Mouse (Mus musculus) testis, postnatal 14 days (tissue): Measurements from ENCODE around the gene Adcy3.
"Not testable (repeated sequence)": the region's sequence is repeated elsewhere in the genome, so short reads cannot be mapped to it uniquely, and the experiment has no call there.

ENCODE experiments used
- DNase-seq: peaks from one replicate; pipeline ENCODE4 v3.0.0; 2021; ENCODE audit warnings: low spot score

Adcy3 gene

DNA sequence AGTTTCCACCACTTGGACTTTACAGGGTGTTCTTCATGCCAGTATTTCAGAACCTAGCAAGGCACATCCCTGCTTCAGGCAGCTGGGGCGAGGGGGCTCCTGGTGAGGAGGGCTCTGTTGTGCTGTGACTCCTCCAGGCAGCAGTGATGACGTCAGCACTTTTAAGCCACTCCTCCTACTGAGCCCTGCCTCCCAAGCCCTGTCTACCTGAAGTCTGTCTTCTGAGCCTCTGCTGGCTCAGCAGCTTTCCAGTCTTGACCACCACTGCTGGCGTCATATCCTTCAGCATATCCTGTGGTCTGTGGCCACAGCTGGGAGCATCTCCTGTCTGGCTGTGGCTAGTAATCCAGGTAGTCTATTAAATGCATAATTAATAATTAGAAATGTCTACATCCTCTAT, 47.6 kb downstream of the Adcy3 start:
- DNase-seq, result no peak

DNA sequence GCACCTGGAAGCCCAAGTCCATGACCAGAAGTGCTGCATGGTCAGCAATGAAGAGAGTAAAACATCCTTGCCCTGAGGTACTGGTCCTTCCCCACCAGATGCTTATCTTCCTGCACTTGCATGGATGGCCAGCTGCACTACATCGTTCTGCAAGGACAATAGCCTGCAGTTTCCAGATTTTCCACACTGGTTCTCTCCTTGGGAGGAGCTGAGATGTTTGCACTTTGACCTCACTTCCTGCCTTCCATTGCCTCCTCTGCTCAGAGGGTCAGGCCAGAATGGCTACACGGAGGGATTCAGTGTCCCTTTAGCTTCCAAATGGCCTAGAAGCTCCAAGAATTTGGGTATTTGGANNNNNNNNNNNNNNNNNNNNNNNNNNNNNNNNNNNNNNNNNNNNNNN, 51.7 kb downstream of the Adcy3 start:
- DNase-seq, result no peak

DNA sequence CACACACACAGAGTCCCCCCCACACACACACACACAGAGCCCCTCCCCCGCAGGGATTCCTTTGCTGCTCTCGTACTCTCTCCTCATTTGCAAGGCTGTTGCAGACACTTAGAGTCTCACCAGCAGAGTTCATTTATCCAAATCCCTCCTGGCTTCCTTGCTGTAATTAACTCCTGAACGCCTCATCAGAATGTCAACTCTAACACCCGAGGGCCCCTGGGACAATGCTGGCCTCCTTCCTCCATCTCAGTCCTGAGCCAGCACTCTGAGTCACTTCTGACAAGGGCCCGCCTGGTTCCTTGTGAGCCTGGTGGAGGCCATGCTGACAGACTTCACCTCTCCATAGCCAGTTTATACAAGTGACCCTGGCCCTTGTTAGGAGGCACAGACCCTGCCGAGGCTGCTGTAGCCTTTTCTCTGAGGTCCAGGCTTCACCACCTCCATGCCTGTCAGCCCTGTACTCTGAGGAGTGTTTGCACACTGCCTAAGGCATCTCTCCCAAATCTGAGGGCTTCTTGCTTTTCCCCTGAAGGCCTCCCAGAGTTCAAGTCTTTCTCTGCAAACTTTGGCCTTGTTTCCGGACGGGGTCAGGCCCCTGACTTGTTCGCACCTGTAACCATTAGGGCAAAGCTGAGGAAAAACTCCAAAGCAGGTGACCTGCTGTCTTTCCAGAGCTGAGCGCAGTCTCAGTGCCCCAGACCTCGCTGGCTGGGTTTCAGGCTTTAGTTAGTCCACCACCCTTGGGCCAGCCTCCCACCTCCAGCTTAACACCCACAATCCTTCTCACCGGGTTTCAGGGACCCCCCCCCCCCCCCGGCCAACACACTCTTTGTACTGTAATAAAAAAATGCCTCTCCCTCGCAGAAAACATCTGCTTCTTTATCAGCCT, 55.5 kb downstream of the Adcy3 start:
- peak; percentile 41 for DNase-seq

GRCm38 (mm10) chr12:4189060-4189447, 56.2 kb downstream of the Adcy3 start:
- DNase-seq, result no peak

GRCm38 (mm10) chr12:4192514-4192913, 59.6 kb downstream of the Adcy3 start:
- DNase-seq, result no peak

DNA sequence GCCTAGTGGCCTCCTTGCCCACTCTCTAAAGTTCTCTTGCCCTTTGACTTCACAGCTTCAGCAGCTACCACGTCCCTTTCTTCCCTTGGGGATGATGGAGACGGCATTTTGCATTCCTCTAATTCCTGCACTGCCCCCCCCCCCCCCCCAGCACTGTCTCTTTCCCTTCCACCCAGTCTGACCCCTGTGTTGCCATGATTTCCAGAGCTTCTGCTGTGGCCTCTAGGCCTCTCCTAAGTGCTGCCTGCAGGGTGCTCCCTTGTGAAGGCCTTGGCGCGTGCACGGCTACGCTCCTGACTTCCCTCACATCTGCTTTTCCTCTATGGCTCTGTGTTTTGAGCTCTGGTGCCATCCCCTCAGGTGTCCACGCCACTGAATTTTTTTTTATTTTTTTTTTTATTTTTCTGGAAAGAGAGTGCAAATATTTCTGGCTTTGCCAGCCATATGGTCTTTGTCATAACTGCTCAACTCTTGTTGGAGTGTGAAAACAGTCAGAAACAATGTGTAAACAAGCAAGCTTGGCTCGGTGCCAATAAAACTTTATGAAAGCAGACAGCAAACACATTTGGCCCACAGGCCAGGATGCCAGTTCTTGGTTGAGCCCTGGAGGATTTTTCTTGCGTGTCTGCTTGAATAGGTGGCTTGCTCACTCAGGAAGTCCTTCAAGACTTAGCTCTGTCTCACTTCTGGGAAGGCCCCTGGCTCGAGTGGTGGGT, 60.3 kb downstream of the Adcy3 start:
- DNase-seq, result no peak

DNA sequence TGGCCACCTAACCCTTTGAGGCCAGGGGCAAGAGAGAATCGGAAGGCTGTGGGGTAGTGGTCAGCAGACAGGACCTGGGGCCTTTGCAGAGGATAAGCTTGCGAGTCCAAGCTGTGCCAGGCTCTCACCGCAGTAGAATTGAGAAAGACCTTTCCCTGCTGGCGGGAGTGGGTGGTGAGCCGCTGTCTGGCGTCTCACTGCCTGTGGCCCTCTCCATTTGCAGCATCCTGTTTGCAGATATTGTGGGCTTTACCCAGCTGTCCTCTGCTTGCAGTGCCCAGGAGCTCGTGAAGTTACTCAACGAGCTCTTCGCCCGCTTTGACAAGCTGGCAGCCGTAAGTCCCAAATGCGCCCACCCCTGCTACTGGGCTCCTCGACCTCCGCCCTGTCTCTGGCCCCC, 61.7 kb downstream of the Adcy3 start:
- no peak for DNase-seq

- no peak for DNase-seq
Observed at GRCm38 (mm10) chr12:4198702-4199101, 65.8 kb downstream of the Adcy3 start.

DNA sequence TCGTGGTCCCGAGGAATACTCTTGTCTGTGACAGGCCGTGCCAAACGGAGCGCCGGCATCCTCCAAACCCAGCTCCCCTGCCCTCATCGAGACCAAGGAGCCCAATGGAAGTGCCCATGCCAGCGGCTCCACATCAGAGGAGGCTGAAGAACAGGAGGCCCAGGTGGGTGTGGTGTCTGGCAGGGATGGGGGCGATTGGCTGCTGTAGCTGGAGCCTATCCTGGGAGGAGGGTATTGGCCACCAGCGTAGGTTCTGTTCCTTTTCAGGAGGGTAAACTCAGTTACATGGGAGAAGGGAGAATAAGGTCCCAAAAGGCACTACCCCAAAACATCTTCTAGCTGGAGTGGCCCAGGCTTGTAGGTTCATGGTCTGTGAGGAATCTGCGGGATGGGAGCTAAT, 66.4 kb downstream of the Adcy3 start:
- DNase-seq, result no peak

DNA sequence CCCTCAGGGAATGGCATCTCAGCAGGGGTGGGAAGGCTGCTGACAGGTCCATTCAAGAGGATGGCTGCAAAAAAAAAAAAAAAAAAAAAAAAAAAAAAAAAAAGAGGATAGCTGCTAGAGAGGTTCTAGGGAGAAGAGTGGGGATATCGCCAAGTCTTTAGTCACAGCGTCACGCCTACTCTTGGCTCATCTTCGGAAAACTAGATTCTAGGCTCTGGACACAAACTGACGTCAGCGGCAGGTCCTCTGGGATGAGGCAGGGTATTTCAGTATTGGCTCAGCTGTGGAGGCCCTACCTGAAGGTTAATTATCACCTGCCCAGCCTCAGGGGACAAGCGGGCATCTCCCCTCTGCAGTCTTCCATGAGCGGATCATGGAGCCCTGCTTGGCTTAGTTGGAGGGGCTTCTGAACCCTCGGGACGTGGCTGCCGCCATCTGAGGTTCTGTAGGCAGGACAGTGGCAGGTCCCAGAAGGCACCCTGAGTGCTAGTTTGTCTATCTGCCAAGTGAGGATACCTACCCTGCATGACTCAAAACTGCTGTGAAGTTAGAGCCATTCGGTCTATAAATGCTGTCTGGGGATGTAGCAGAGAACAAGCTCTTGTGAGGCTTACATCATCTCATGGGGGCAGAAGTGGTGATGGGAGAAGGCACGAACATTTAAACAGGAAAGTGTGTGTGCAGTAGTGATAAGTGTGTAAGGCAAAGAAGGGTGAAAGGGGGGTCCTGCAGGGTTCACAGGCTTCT, 68.7 kb downstream of the Adcy3 start:
- no peak for DNase-seq

DNA sequence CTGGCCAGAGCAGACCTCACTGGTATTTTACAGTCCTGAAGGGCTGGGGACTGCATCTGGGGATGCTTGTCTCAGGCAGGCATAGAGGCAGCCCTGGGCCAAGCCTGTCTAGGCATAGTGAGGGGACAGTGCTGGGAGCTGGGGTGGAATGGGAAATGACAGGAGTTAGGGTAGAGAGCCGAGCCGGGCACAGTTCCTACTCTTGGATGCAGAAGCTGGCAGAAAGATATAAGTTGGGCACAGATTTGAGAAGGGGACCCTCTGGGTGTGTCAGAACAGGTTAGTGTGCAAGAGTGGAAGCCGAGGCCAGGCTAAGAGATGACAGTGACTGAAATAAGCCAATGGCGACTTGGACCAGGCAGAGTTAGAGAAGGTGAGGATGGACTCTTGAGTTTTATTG, 69.3 kb downstream of the Adcy3 start:
- no peak for DNase-seq

DNA sequence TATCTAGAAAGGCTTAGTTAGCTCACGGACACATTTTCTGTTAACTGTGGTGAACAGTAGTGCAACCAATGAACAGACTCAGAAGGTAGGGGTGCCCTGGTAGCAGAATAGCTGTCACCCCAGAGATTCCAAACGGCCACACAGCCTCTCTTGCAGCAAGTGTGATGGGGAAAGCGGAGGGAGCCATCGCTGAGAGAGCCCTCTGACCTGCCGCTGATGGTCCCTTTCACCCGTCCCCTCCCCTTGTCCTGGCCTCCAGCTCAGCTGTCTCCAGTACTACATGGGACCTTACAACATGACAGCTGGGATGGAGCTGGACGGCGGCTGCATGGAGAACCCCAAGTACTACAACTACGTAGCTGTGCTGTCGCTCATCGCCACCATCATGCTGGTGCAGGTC, 73.2 kb downstream of the Adcy3 start:
- no peak for DNase-seq

GRCm38 (mm10) chr12:4208405-4209133, 75.7 kb downstream of the Adcy3 start:
- DNase-seq, result no peak

- no peak for DNase-seq
Observed at GRCm38 (mm10) chr12:4209196-4209595, 76.3 kb downstream of the Adcy3 start.

DNA sequence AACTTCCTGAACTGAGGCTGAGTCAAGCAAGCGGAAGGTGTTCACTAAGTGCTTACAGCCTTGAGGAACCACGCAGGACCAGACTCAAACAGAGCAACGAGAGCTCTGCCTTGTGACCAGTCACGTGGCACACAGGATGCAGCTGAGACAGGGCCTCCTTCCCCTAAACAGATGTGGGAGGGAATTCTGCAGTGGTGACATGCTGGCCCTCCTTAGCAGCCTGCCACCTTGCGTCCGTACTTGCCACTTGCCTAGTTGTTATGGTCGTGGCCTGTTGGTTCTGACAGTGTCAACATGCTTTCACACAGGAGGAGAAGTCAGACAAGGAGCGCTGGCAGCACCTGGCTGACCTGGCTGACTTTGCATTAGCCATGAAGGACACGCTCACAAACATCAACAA, 78.3 kb downstream of the Adcy3 start:
- no peak for DNase-seq

DNA sequence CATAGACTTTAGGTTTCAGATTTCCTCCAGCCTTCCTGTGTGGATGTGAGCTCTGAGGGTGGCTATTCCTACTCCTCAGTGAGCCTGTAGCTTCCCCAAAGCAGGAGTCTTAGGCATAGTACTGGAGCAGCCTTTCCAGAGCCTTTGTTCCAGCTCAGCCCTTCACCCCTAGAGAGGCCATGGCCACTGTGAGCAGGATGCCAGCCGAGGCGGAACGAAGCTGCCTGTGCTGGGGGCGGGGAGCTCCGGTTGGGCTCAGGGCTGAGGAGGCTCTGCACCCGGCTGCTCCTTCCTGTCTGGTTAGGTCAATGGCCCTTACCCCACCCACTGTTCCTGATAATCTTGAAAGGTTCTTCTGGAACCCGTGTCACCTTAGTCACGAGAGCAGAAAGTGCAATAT, 80.0 kb downstream of the Adcy3 start:
- DNase-seq, result peak; percentile 62

GRCm38 (mm10) chr12:4230156-4230555, 97.3 kb downstream of the Adcy3 start:
- no peak for DNase-seq

GRCm38 (mm10) chr12:4232777-4233176, 99.9 kb downstream of the Adcy3 start:
- no peak for DNase-seq

- peak; percentile 93 for DNase-seq
Observed at GRCm38 (mm10) chr12:4233572-4234508, 100.9 kb downstream of the Adcy3 start, which contains the start of the genes Ptrhd1 and Cenpo. Gene Ptrhd1 (plus strand): TSS chr12:4234027. Gene Cenpo (minus strand): TSS chr12:4234294.

GRCm38 (mm10) chr12:4237481-4237880, 104.6 kb downstream of the Adcy3 start:
- DNase-seq, result no peak

GRCm38 (mm10) chr12:4240281-4240680, 107.4 kb downstream of the Adcy3 start:
- not testable (repeated sequence) for DNase-seq
